Mouse (Mus musculus) T-cell, adult 66 days (primary cell): ENCODE data around the gene Olfr1239. TPM values are rescaled to one million over a fixed set of nuclear protein-coding genes. Genes with fewer than 3 reads are reported as not detected.

ENCODE experiments used
- total RNA-seq, 2 experiments: library from RNA; stranded (reverse); gene quantifications; 3 replicates in 1 of 2; 4 replicates in 1 of 2; pipeline ENCODE4 v1.2.4; 2023

Gene Olfr1239
- not detected for total RNA-seq

GRCm38 (mm10) chr2:89420307-89420706, at the start of gene Olfr1239:
Olfr1239 (minus strand) TSS chr2:89420407.

GRCm38 (mm10) chr2:89442900-89443299, 22.7 kb upstream of the Olfr1239 start, which contains the start of gene Olfr1240:
Olfr1240 (minus strand) TSS chr2:89443000.

GRCm38 (mm10) chr2:89409576-89409975, 10.6 kb downstream of the Olfr1239 start, which contains the start of gene Olfr1238:
Olfr1238 (minus strand) TSS chr2:89409676.

Other genes with a start within 250 kb of the Olfr1239 start
- gene Olfr1225, start 245.7 kb downstream of the Olfr1239 start, total RNA-seq: not detected
- gene Olfr1226, start 220.4 kb downstream of the Olfr1239 start, total RNA-seq: not detected
- gene Olfr1228, start 166.3 kb downstream of the Olfr1239 start, total RNA-seq: not detected
- not detected for gene Olfr1229, start 132.4 kb downstream of the Olfr1239 start, total RNA-seq
- gene Olfr1230, start 123.1 kb downstream of the Olfr1239 start, total RNA-seq: not detected
- not detected for gene Olfr1231, start 113.3 kb downstream of the Olfr1239 start, total RNA-seq
- gene Olfr1232, start 90.7 kb downstream of the Olfr1239 start, total RNA-seq: not detected
- not detected for gene Olfr1233, start 78.0 kb downstream of the Olfr1239 start, total RNA-seq
- not detected for gene Olfr1234, start 55.5 kb downstream of the Olfr1239 start, total RNA-seq
- gene Olfr1238, start 10.7 kb downstream of the Olfr1239 start, total RNA-seq: not detected
- gene Olfr1240, start 22.6 kb upstream of the Olfr1239 start, total RNA-seq: not detected
- not detected for gene Olfr1241, start 66.7 kb upstream of the Olfr1239 start, total RNA-seq
- not detected for gene Olfr1242, start 77.9 kb upstream of the Olfr1239 start, total RNA-seq
- gene Olfr1243, start 111.1 kb upstream of the Olfr1239 start, total RNA-seq: not detected
- gene Olfr1245, start 158.0 kb upstream of the Olfr1239 start, total RNA-seq: not detected
- not detected for gene Olfr1246, start 172.8 kb upstream of the Olfr1239 start, total RNA-seq
- under 1 TPM in 1 of 2 experiments, not detected in 1; 0.09 TPM for gene Olfr1247, start 193.7 kb upstream of the Olfr1239 start, total RNA-seq
- gene Olfr1248, start 197.8 kb upstream of the Olfr1239 start, total RNA-seq: not detected
- gene Olfr1249, start 214.6 kb upstream of the Olfr1239 start, total RNA-seq: not detected
- gene Olfr1250, start 241.1 kb upstream of the Olfr1239 start, total RNA-seq: not detected